Mouse (Mus musculus): ENCODE results near the gene Cbr2.

DNA sequence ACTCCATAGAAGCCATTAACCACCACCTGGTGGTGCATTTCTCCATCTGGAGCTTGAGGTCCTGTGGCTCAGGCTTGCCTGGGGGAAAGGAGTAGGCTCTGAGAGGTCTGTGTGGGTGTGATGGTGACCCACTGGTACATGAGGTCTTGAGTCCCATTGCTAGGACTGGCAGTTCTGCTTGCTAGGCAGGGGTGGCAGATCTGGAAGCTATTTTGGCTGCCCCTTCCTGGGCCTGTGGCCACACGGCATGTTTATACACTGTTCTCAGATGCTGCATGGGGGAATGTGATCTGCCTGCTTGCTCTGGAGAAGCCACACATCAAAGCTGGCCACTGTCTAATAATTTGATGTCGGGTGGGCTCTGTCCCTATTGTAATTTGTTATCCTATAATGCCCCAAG is 47.8 kb downstream of the Cbr2 start:
- TF ChIP-seq TAL1 (conservative IDR thresholded peaks at IDR 0.05; ENCODE audit: low read depth, low read length) (no peak), CTCF (IDR thresholded peaks at IDR 0.05; ENCODE audit: low read depth, low read length) (no peak), POLR2AphosphoS5 (IDR thresholded peaks at IDR 0.05; ENCODE audit: insufficient replicate concordance, low read depth, low read length) (no peak), GATA1 (IDR thresholded peaks at IDR 0.05; ENCODE audit: borderline replicate concordance, low read length) (no peak)

Data from G1E (cell line).